Mouse (Mus musculus): ENCODE measurements around the gene Mta2.

DNA sequence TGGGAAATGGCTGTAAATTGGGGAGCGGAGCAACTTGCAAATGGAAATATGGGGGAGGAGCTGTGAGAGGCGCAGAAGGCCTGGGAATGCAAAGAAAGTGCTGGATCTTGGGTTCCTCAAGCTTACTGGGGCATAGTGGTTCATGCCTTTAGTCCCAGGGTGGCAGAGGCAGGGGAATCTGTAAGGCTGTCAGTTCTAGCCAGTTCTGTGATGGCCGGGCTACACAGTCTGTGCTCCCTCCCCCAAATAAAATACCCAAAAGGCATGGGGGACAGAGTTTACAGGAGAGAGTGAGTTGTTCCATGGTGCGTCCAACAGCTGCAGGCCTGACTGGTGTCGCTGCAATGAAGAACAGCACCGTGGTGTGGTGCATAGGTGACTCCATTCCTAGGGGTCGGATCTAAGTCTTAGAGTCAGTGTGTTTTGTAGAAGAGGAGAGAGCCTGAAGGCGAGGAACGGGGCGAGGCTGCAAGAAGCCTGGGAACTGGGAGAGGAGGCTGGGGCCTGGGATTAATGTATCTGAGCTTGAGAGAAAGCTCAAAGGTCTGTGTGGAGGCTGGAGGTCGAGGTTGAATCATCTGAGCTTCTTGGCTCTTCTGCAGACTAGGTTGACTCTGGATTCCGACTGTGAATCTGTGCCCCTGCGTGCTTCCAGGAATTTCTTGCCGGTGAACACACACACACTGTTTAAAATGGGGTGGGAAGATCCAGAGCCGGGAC, 46.8 kb downstream of the Mta2 start:
- TF ChIP-seq CTCF (IDR thresholded peaks at IDR 0.05) (no peak), EP300 (IDR thresholded peaks at IDR 0.05) (no peak)

Measured in lung, postnatal 0 days (tissue).